In genomic region chr11:115374695-115375425, GRCm38 (mm10) we compare ENCODE assay signal across 8 mouse cellular contexts. TPM values are rescaled to one million over a fixed set of nuclear protein-coding genes. Genes with fewer than 3 reads are reported as not detected.
DNase-seq lines count a peak whose midpoint lies in the region; TF ChIP-seq lines count a peak whose summit lies in the region.

No protein-coding gene starts in this region.

- no peak for TF ChIP-seq EP300 in heart, adult 2 months (IDR thresholded peaks at IDR 0.05; ENCODE audit: insufficient read depth, low read depth, low read length)

- no peaks in the 10 kb centered on the region for H3K36me3 ChIP-seq in heart, adult 2 months (ENCODE audit: control insufficient read depth, insufficient read depth, low read length)
- H3K36me3 ChIP-seq in hindbrain, embryonic 10.5 days = no peaks in the 10 kb centered on the region
- H3K36me3 ChIP-seq in midbrain, embryonic 10.5 days = no peaks in the 10 kb centered on the region

- H3K9me3 ChIP-seq in hindbrain, embryonic 10.5 days = 0 out of 2 replicates have a peak, but pooled peaks cover 3% of the 10 kb centered on the region
- H3K9me3 ChIP-seq in midbrain, embryonic 10.5 days (replicated peaks) = 0 out of 2 replicates have a peak, but pooled peaks cover 6% of the 10 kb centered on the region

- peak overlapping the region; percentile 46 for H3K4me3 ChIP-seq in heart, adult 2 months
- peak overlapping the region; percentile 51 for H3K4me3 ChIP-seq in hindbrain, embryonic 10.5 days
- H3K4me3 ChIP-seq in midbrain, embryonic 10.5 days = peak overlapping the region; percentile 57

- no peaks in the 10 kb centered on the region for H3K79me2 ChIP-seq in heart, adult 2 months (replicated peaks; ENCODE audit: control insufficient read depth, insufficient read depth, low read length)

- peaks cover 4% of the 10 kb centered on the region for H3K4me1 ChIP-seq in heart, adult 2 months (ENCODE audit: control insufficient read depth, insufficient read depth, low read length)
- peaks cover 13% of the 10 kb centered on the region for H3K4me1 ChIP-seq in hindbrain, embryonic 10.5 days (replicated peaks)
- H3K4me1 ChIP-seq in midbrain, embryonic 10.5 days = peaks cover 12% of the 10 kb centered on the region

- no peak overlapping the region; the same call in 1 of the 2 replicates for H3K27ac ChIP-seq in heart, adult 2 months
- peak overlapping the region; percentile 67; the same call in 1 of the 2 replicates for H3K27ac ChIP-seq in hindbrain, embryonic 10.5 days
- H3K27ac ChIP-seq in midbrain, embryonic 10.5 days (replicated peaks) = no peak overlapping the region

- intact Hi-C loops in heart, adult 2 months (cut with DNase I) = no loop called here

- TF ChIP-seq CTCF in heart, adult 2 months (IDR thresholded peaks at IDR 0.05) = no peak
- no peak for TF ChIP-seq CTCF in brain, embryonic 14.5 days (IDR thresholded peaks at IDR 0.05; ENCODE audit: borderline replicate concordance, extremely low read depth, insufficient read depth, insufficient read length)

- H3K27me3 ChIP-seq in heart, adult 2 months (ENCODE audit: control insufficient read depth, insufficient read depth, low read length) = no peaks in the 10 kb centered on the region
- H3K27me3 ChIP-seq in hindbrain, embryonic 10.5 days (ENCODE audit: insufficient read depth, poor library complexity, severe bottlenecking) = peaks cover 73% of the 10 kb centered on the region
- peaks cover 70% of the 10 kb centered on the region for H3K27me3 ChIP-seq in midbrain, embryonic 10.5 days (ENCODE audit: low read depth, poor library complexity, severe bottlenecking)

- H3K9ac ChIP-seq in heart, adult 2 months (ENCODE audit: low read depth, low read length) = no peak overlapping the region

- WGBS in heart, adult 2 months = 52% methylated on average over 12 of the region's 12 CpGs
- WGBS in hindbrain, embryonic 10.5 days = 66% methylated on average over 12 of the region's 12 CpGs
- 67% methylated on average over 12 of the region's 12 CpGs for WGBS in midbrain, embryonic 10.5 days

- no peak for TF ChIP-seq POLR2A in heart, adult 2 months (IDR thresholded peaks at IDR 0.05; ENCODE audit: insufficient read depth, low read depth, low read length)
- TF ChIP-seq POLR2A in brain, embryonic 14.5 days (IDR thresholded peaks at IDR 0.05; ENCODE audit: borderline replicate concordance, extremely low read depth, insufficient read depth, insufficient read length, poor library complexity, severe bottlenecking) = no peak

- peak in 1 of 2 experiments; percentile 21 for DNase-seq in heart, adult 2 months
- DNase-seq in heart, adult 18-20 months = no peak
- DNase-seq in brain, embryonic 14.5 days (ENCODE audit: low read depth) = peak; percentile 26
- no peak for DNase-seq in hindbrain, embryonic 10.5 days (ENCODE audit: low spot score)
- no peak for DNase-seq in midbrain, embryonic 10.5 days (ENCODE audit: low spot score)
- DNase-seq in thymus, postnatal 0 days (ENCODE audit: low spot score) = no peak
- DNase-seq in retina, embryonic 14.5 days (ENCODE audit: low spot score) = no peak
- no peak for DNase-seq in testis, postnatal 10 days (ENCODE audit: low spot score)

RNA-seq across cellular contexts. Expression of gene Cdr2l, which starts 6.9 kb away (rescaled TPM):
- 1 to 10 TPM; 4.5 TPM for total RNA-seq in heart, adult 2 months (2021)
- polyA plus RNA-seq in heart, adult 2 months (2012; rRNA removed) = 6.2 and 6.7 TPM in 2 replicates
- total RNA-seq in heart, adult 18-20 months (2021) = 1 to 10 TPM; 4.4 to 4.5 TPM
- 39.1 and 50.8 TPM in 2 replicates for polyA plus RNA-seq in brain, embryonic 14.5 days (2012; rRNA removed)
- polyA plus RNA-seq in hindbrain, embryonic 10.5 days (2016; fragmentation: Nextera tagmentation; extraction: Ambion mirVana) = 16.1 and 21.4 TPM in 2 replicates
- 16.1 and 19.7 TPM in 2 replicates for polyA plus RNA-seq in midbrain, embryonic 10.5 days (2016; fragmentation: Nextera tagmentation; extraction: Ambion mirVana)
- polyA plus RNA-seq in thymus, postnatal 0 days (2015; fragmentation: Nextera tagmentation; extraction: Ambion mirVana) = 5.3 and 5.4 TPM in 2 replicates

RNA-seq across cellular contexts. Expression of gene Hid1, which starts 7.3 kb away (rescaled TPM):
- 1 to 10 TPM; 3.0 to 5.1 TPM for total RNA-seq in heart, adult 2 months (2021)
- polyA plus RNA-seq in heart, adult 2 months (2012; rRNA removed) = 6.1 and 7.3 TPM in 2 replicates
- 1 to 10 TPM; 2.4 to 3.6 TPM for total RNA-seq in heart, adult 18-20 months (2021)
- 61.7 and 64.8 TPM in 2 replicates for polyA plus RNA-seq in brain, embryonic 14.5 days (2012; rRNA removed)
- 11.3 and 14.8 TPM in 2 replicates for polyA plus RNA-seq in hindbrain, embryonic 10.5 days (2016; fragmentation: Nextera tagmentation; extraction: Ambion mirVana)
- 12.1 and 18.1 TPM in 2 replicates for polyA plus RNA-seq in midbrain, embryonic 10.5 days (2016; fragmentation: Nextera tagmentation; extraction: Ambion mirVana)
- polyA plus RNA-seq in thymus, postnatal 0 days (2015; fragmentation: Nextera tagmentation; extraction: Ambion mirVana) = 23.2 and 27.1 TPM in 2 replicates

RNA-seq across cellular contexts. Expression of gene Mrpl58, which starts 28.7 kb away (rescaled TPM):
- total RNA-seq in heart, adult 2 months (2021) = 100 to 1,000 TPM; 144 to 159 TPM
- polyA plus RNA-seq in heart, adult 2 months (2012; rRNA removed) = 82.7 and 104 TPM in 2 replicates
- total RNA-seq in heart, adult 18-20 months (2021) = 100 to 1,000 TPM; 140 to 166 TPM
- 115 and 126 TPM in 2 replicates for polyA plus RNA-seq in brain, embryonic 14.5 days (2012; rRNA removed)
- polyA plus RNA-seq in hindbrain, embryonic 10.5 days (2016; fragmentation: Nextera tagmentation; extraction: Ambion mirVana) = 228 and 253 TPM in 2 replicates
- 256 and 270 TPM in 2 replicates for polyA plus RNA-seq in midbrain, embryonic 10.5 days (2016; fragmentation: Nextera tagmentation; extraction: Ambion mirVana)
- 408 and 411 TPM in 2 replicates for polyA plus RNA-seq in thymus, postnatal 0 days (2015; fragmentation: Nextera tagmentation; extraction: Ambion mirVana)

RNA-seq across cellular contexts. Expression of gene Otop3, which starts 40.3 kb away (rescaled TPM):
- not detected for total RNA-seq in heart, adult 2 months (2021)
- not detected in 2 replicates for polyA plus RNA-seq in heart, adult 2 months (2012; rRNA removed)
- total RNA-seq in heart, adult 18-20 months (2021) = not detected
- 0.29 and 0.64 TPM in 2 replicates for polyA plus RNA-seq in brain, embryonic 14.5 days (2012; rRNA removed)
- 0.08 TPM in 1 of 2 replicates, not detected in the other for polyA plus RNA-seq in hindbrain, embryonic 10.5 days (2016; fragmentation: Nextera tagmentation; extraction: Ambion mirVana)
- polyA plus RNA-seq in midbrain, embryonic 10.5 days (2016; fragmentation: Nextera tagmentation; extraction: Ambion mirVana) = 0.37 and 0.42 TPM in 2 replicates
- not detected in 2 replicates for polyA plus RNA-seq in thymus, postnatal 0 days (2015; fragmentation: Nextera tagmentation; extraction: Ambion mirVana)

RNA-seq across cellular contexts. Expression of gene Atp5h, which starts 44.9 kb away (rescaled TPM):
- 1,000 to 10,000 TPM; 1,964 to 2,328 TPM for total RNA-seq in heart, adult 2 months (2021)
- polyA plus RNA-seq in heart, adult 2 months (2012; rRNA removed) = 830 and 1,376 TPM in 2 replicates
- total RNA-seq in heart, adult 18-20 months (2021) = 1,000 to 10,000 TPM; 2,170 to 2,492 TPM
- 399 and 402 TPM in 2 replicates for polyA plus RNA-seq in brain, embryonic 14.5 days (2012; rRNA removed)
- polyA plus RNA-seq in hindbrain, embryonic 10.5 days (2016; fragmentation: Nextera tagmentation; extraction: Ambion mirVana) = 878 and 961 TPM in 2 replicates
- 926 and 929 TPM in 2 replicates for polyA plus RNA-seq in midbrain, embryonic 10.5 days (2016; fragmentation: Nextera tagmentation; extraction: Ambion mirVana)
- polyA plus RNA-seq in thymus, postnatal 0 days (2015; fragmentation: Nextera tagmentation; extraction: Ambion mirVana) = 1,461 and 1,502 TPM in 2 replicates
